8 mouse cellular contexts compared by ENCODE assay signal in genomic region chr16:24449806-24450205, GRCm38 (mm10). TPM values are rescaled to one million over a fixed set of nuclear protein-coding genes. Genes with fewer than 3 reads are reported as not detected.
A peak's percentile ranks its signal among the peaks of the same experiment; 100 is the strongest.
DNase-seq lines count a peak whose midpoint lies in the region; ATAC-seq and TF ChIP-seq lines count a peak whose summit lies in the region.
"Had no signal": no experiment of that assay in that cellular context is flagged by ENCODE, and none has a peak within 500 bp of the region (broad histone marks: within the 10 kb centered on the region; RNA-seq: fewer than 3 reads in every experiment).

No protein-coding gene starts in this region.

- H3K9me3 ChIP-seq in midbrain, embryonic 13.5 days, result no peaks in the 10 kb centered on the region
- H3K9me3 ChIP-seq in midbrain, postnatal 0 days (ENCODE audit: low read length), result no peaks in the 10 kb centered on the region
- no peaks in the 10 kb centered on the region for H3K9me3 ChIP-seq in kidney, embryonic 14.5 days (ENCODE audit: control insufficient read depth, low read length)
- no peaks in the 10 kb centered on the region for H3K9me3 ChIP-seq in stomach, postnatal 0 days (ENCODE audit: control insufficient read depth, low read length)
- no peaks in the 10 kb centered on the region for H3K9me3 ChIP-seq in forebrain, postnatal 0 days (ENCODE audit: low read length)
- H3K9me3 ChIP-seq: limb, embryonic 13.5 days had no signal

- no peak overlapping the region for H3K4me3 ChIP-seq in midbrain, embryonic 13.5 days (replicated peaks)
- H3K4me3 ChIP-seq in midbrain, postnatal 0 days (ENCODE audit: low read depth, low read length), result no peak overlapping the region
- H3K4me3 ChIP-seq in kidney, embryonic 14.5 days (ENCODE audit: low read length), result no peak overlapping the region
- H3K4me3 ChIP-seq in stomach, postnatal 0 days (ENCODE audit: low read depth, low read length), result peak overlapping the region; percentile 36
- no peak overlapping the region for H3K4me3 ChIP-seq in forebrain, postnatal 0 days (ENCODE audit: low read depth, low read length)
- H3K4me3 ChIP-seq: limb, embryonic 13.5 days had no signal

- H3K27ac ChIP-seq in midbrain, embryonic 13.5 days, result no peak overlapping the region
- no peak overlapping the region for H3K27ac ChIP-seq in midbrain, postnatal 0 days (ENCODE audit: low read depth, low read length)
- H3K27ac ChIP-seq in kidney, embryonic 14.5 days (ENCODE audit: low read depth, low read length), result peak overlapping the region; percentile 3; the same call in 1 of the 2 replicates
- H3K27ac ChIP-seq in stomach, postnatal 0 days (replicated peaks), result peak overlapping the region; percentile 78
- no peak overlapping the region for H3K27ac ChIP-seq in forebrain, postnatal 0 days (ENCODE audit: low read depth, low read length)
- H3K27ac ChIP-seq: limb, embryonic 13.5 days had no signal

- peak; percentile 37; the same call in 1 of the 2 replicates for ATAC-seq in midbrain, embryonic 13.5 days
- ATAC-seq in midbrain, postnatal 0 days (ENCODE audit: low FRiP score), result no peak
- no peak for ATAC-seq in kidney, embryonic 14.5 days (ENCODE audit: low FRiP score, low TSS enrichment)
- ATAC-seq in stomach, postnatal 0 days (ENCODE audit: low FRiP score, low TSS enrichment), result peak; percentile 72
- no peak for ATAC-seq in forebrain, postnatal 0 days

- H3K9ac ChIP-seq in midbrain, embryonic 13.5 days (replicated peaks), result 0 out of 2 replicates have a peak overlapping the region, but pooled peaks have one; percentile 6
- H3K9ac ChIP-seq in midbrain, postnatal 0 days (replicated peaks; ENCODE audit: low read length, poor library complexity, severe bottlenecking), result no peak overlapping the region
- peak overlapping the region; percentile 4; the same call in 1 of the 2 replicates for H3K9ac ChIP-seq in kidney, embryonic 14.5 days (ENCODE audit: low read depth, low read length)
- H3K9ac ChIP-seq in stomach, postnatal 0 days (ENCODE audit: low read length), result peak overlapping the region; percentile 59
- no peak overlapping the region for H3K9ac ChIP-seq in forebrain, postnatal 0 days
- H3K9ac ChIP-seq: limb, embryonic 13.5 days had no signal

- no peak for DNase-seq in midbrain, postnatal 0 days (ENCODE audit: low spot score)
- DNase-seq in heart, adult 8-10 months (ENCODE audit: low spot score), result peak; percentile 43
- peak; percentile 66 for DNase-seq in stomach, postnatal 0 days (ENCODE audit: low spot score)
- DNase-seq in forebrain, postnatal 0 days, result no peak
- no peak for DNase-seq in neural tube, embryonic 10.5 days (ENCODE audit: extremely low spot score, low spot score)

- 18% methylated on average over 8 of the region's 8 CpGs for WGBS in midbrain, embryonic 13.5 days
- 26% methylated on average over 7 of the region's 8 CpGs for WGBS in midbrain, postnatal 0 days
- WGBS in kidney, embryonic 14.5 days, result 12% methylated on average over 8 of the region's 8 CpGs
- WGBS in stomach, postnatal 0 days, result 26% methylated on average over 7 of the region's 8 CpGs
- WGBS in forebrain, postnatal 0 days, result 36% methylated on average over 8 of the region's 8 CpGs

- H3K27me3 ChIP-seq in midbrain, embryonic 13.5 days, result no peaks in the 10 kb centered on the region
- H3K27me3 ChIP-seq in midbrain, postnatal 0 days (ENCODE audit: insufficient read depth, low read length), result no peaks in the 10 kb centered on the region
- H3K27me3 ChIP-seq in kidney, embryonic 14.5 days (ENCODE audit: control insufficient read depth, insufficient read depth, low read length), result no peaks in the 10 kb centered on the region
- H3K27me3 ChIP-seq in stomach, postnatal 0 days (ENCODE audit: control insufficient read depth, insufficient read depth, low read length), result no peaks in the 10 kb centered on the region
- no peaks in the 10 kb centered on the region for H3K27me3 ChIP-seq in forebrain, postnatal 0 days (ENCODE audit: insufficient read depth, low read length)
- H3K27me3 ChIP-seq: limb, embryonic 13.5 days had no signal

- TF ChIP-seq EP300 in stomach, postnatal 0 days (optimal IDR thresholded peaks at IDR 0.05), result no peak

- no peak for TF ChIP-seq CTCF in midbrain, postnatal 0 days (IDR thresholded peaks at IDR 0.05)
- no peak for TF ChIP-seq CTCF in stomach, postnatal 0 days (IDR thresholded peaks at IDR 0.05; ENCODE audit: low read depth)
- no peak for TF ChIP-seq CTCF in forebrain, postnatal 0 days (IDR thresholded peaks at IDR 0.05; ENCODE audit: low read depth)

- no peak overlapping the region for H3K4me2 ChIP-seq in midbrain, embryonic 13.5 days (replicated peaks)
- no peak overlapping the region for H3K4me2 ChIP-seq in midbrain, postnatal 0 days (ENCODE audit: low read depth, low read length, poor library complexity, severe bottlenecking)
- H3K4me2 ChIP-seq in kidney, embryonic 14.5 days (replicated peaks; ENCODE audit: low read depth, low read length), result 0 out of 2 replicates have a peak overlapping the region, but pooled peaks have one; percentile 2
- H3K4me2 ChIP-seq in stomach, postnatal 0 days (replicated peaks; ENCODE audit: low read depth), result peak overlapping the region; percentile 44
- no peak overlapping the region for H3K4me2 ChIP-seq in forebrain, postnatal 0 days (ENCODE audit: low read depth)
- H3K4me2 ChIP-seq: limb, embryonic 13.5 days had no signal

- H3K36me3 ChIP-seq in midbrain, embryonic 13.5 days, result no peaks in the 10 kb centered on the region
- H3K36me3 ChIP-seq in midbrain, postnatal 0 days (ENCODE audit: insufficient read depth, low read length), result no peaks in the 10 kb centered on the region
- no peaks in the 10 kb centered on the region for H3K36me3 ChIP-seq in kidney, embryonic 14.5 days (ENCODE audit: control insufficient read depth, insufficient read depth, low read length)
- H3K36me3 ChIP-seq in stomach, postnatal 0 days (ENCODE audit: control insufficient read depth, insufficient read depth, low read length), result 0 out of 2 replicates have a peak, but pooled peaks cover 3% of the 10 kb centered on the region
- no peaks in the 10 kb centered on the region for H3K36me3 ChIP-seq in forebrain, postnatal 0 days (ENCODE audit: insufficient read depth)

- H3K4me1 ChIP-seq in midbrain, embryonic 13.5 days (replicated peaks), result peaks cover 10% of the 10 kb centered on the region
- 0 out of 2 replicates have a peak, but pooled peaks cover 3% of the 10 kb centered on the region for H3K4me1 ChIP-seq in midbrain, postnatal 0 days (ENCODE audit: insufficient read depth, low read length)
- H3K4me1 ChIP-seq in kidney, embryonic 14.5 days (ENCODE audit: control insufficient read depth, insufficient read depth, low read length), result peaks cover 38% of the 10 kb centered on the region
- H3K4me1 ChIP-seq in stomach, postnatal 0 days (replicated peaks; ENCODE audit: control insufficient read depth, insufficient read depth), result 0 out of 2 replicates have a peak, but pooled peaks cover 6% of the 10 kb centered on the region
- 0 out of 2 replicates have a peak, but pooled peaks cover 9% of the 10 kb centered on the region for H3K4me1 ChIP-seq in forebrain, postnatal 0 days (ENCODE audit: insufficient read depth)

RNA-seq across cellular contexts. Expression of gene Lpp, which starts 56.5 kb away (rescaled TPM):
- polyA plus RNA-seq in midbrain, embryonic 13.5 days (2015; fragmentation: Nextera tagmentation; extraction: Ambion mirVana), result 9.0 and 10.2 TPM in 2 replicates
- total RNA-seq in midbrain, postnatal 0 days (2014; rRNA removed), result 11.8 and 15.9 TPM in 2 replicates
- 5.9 and 7.9 TPM in 2 replicates for polyA plus RNA-seq in midbrain, postnatal 0 days (2015; fragmentation: Nextera tagmentation; extraction: Ambion mirVana)
- 10 to 100 TPM; 21.5 to 24.7 (median 23.3) TPM for total RNA-seq in heart, adult 8-10 months (2022)
- 36.9 and 49.2 TPM in 2 replicates for polyA plus RNA-seq in kidney, embryonic 14.5 days (2014; fragmentation: Nextera tagmentation; extraction: Ambion mirVana)
- 49.8 and 51.3 TPM in 2 replicates for polyA plus RNA-seq in stomach, postnatal 0 days (2015; fragmentation: Nextera tagmentation; extraction: Ambion mirVana)
- 6.0 and 9.4 TPM in 2 replicates for total RNA-seq in forebrain, postnatal 0 days (2014; rRNA removed)
- 2.6 and 6.2 TPM in 2 replicates for polyA plus RNA-seq in forebrain, postnatal 0 days (2015; fragmentation: Nextera tagmentation; extraction: Ambion mirVana)

Comparison
In these comparisons a context has a peak if more than half of its experiments do, and no peak if none do; other contexts are left out.
1. ATAC-seq: peak in midbrain, embryonic 13.5 days (single experiment) and stomach, postnatal 0 days (single experiment); none in midbrain, postnatal 0 days (single experiment), kidney, embryonic 14.5 days (single experiment) and forebrain, postnatal 0 days (single experiment).
2. H3K9ac ChIP-seq: peak in midbrain, embryonic 13.5 days (single experiment), kidney, embryonic 14.5 days (single experiment) and stomach, postnatal 0 days (single experiment); none in midbrain, postnatal 0 days (single experiment) and forebrain, postnatal 0 days (single experiment).
3. H3K27ac ChIP-seq: peak in kidney, embryonic 14.5 days (single experiment) and stomach, postnatal 0 days (single experiment); none in midbrain, embryonic 13.5 days (single experiment), midbrain, postnatal 0 days (single experiment) and forebrain, postnatal 0 days (single experiment).
4. H3K4me2 ChIP-seq: peak in kidney, embryonic 14.5 days (single experiment) and stomach, postnatal 0 days (single experiment); none in midbrain, embryonic 13.5 days (single experiment), midbrain, postnatal 0 days (single experiment) and forebrain, postnatal 0 days (single experiment).
5. DNase-seq: peak in heart, adult 8-10 months (single experiment) and stomach, postnatal 0 days (single experiment); none in midbrain, postnatal 0 days (single experiment), forebrain, postnatal 0 days (single experiment) and neural tube, embryonic 10.5 days (single experiment).